Mouse (Mus musculus): ENCODE results near the gene Cygb.
"Not testable (repeated sequence)": the region's sequence is repeated elsewhere in the genome, so short reads cannot be mapped to it uniquely, and the experiment has no call there.

Cygb gene

DNA sequence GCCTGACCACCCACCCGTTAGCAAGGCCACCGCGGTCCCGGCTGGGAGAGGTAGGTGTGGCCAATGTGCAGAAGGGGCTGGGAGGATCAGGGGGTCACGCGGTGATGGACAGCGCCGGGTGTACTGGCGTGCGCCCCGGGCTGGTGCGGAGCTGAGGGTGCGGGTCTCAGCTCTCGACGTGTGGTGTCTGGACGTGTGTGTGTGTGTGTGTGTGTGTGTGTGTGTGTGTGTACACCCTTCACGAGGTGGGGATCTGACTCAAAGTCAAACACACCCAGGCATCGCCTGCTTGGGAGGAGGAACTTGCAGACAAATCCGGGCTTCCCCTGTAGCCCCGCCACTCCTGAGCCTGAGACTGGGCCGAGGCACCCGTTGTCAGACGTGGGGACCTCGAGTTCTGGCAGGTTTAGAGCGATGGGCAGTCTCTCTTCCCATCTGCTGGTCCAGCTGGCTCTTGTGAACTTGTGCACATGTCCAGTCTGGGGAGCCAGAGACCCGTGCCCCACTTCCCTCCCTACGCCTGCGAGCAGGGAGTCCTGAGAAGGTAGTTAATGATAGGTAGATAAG lies at the start of gene Cygb:
Cygb (minus strand) TSS at position 59 of the 567 bp plus-strand sequence.
- in situ Hi-C loops (cut with MboI, MseI): no loop called here

DNA sequence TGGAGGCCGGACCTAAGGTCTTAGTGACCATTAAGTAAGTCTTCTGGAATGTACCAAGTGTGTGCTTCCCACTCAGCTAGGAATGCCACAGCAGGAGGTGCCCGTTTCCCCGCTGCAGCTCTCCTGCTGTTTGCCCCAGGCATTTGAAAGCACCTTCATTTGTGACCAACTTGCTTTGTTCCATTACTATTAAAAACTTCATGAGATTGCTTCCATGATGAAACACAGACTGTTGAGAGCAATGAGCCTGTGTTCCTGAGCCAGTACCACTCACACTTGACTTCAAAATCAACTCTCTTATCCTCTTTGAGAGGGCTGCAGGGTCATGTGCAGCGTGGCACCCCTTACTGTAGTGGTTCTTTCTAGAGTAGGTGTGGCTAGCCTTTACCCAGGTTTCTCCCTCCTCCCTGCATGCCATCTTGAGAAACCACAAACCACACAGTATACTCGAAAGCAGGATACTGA lies 47.3 kb upstream of the Cygb start:
- in situ Hi-C loops (cut with MboI, MseI): no loop called here

DNA sequence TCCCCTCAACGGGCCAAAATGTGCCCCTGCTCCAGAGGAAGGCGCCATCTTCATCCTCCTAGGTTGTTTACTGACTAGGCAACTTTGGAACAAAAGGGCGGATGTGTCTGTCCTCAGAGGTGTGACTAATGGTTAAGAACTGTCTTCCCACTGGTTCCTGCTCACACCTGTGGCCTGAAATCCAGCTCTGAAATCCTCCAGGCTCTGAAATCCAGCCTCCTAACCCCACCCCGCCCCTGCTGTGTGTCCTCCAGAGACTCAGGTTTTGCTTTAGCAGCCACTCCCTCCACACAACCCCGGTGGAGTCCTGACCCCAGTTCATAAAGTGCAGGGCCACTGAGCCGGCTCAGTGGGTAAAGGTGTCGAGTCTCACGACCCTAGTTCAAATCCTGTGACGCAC lies 43.4 kb upstream of the Cygb start:
- in situ Hi-C loops (cut with MboI, MseI): no loop called here

DNA sequence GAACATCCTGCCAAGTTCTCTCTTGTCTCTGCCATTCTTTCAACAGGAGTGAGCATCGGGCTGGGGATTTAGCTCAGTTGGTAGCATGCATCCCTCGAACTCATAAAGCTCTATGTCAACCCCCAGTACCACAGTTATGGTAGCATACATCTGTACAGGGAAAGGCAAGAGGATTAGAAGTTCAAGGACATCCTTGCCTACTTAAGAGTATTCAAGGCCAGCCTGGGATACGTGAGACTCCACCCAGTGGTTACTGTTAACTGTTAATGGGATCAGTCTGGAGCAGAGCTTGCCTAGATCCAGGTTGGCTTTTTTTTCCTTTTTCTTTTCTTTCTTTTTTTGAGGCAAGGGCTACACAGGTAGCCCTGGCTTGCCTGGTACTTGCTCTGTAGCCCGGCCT lies 42.3 kb upstream of the Cygb start:
- in situ Hi-C loops (cut with MboI, MseI): no loop called here

DNA sequence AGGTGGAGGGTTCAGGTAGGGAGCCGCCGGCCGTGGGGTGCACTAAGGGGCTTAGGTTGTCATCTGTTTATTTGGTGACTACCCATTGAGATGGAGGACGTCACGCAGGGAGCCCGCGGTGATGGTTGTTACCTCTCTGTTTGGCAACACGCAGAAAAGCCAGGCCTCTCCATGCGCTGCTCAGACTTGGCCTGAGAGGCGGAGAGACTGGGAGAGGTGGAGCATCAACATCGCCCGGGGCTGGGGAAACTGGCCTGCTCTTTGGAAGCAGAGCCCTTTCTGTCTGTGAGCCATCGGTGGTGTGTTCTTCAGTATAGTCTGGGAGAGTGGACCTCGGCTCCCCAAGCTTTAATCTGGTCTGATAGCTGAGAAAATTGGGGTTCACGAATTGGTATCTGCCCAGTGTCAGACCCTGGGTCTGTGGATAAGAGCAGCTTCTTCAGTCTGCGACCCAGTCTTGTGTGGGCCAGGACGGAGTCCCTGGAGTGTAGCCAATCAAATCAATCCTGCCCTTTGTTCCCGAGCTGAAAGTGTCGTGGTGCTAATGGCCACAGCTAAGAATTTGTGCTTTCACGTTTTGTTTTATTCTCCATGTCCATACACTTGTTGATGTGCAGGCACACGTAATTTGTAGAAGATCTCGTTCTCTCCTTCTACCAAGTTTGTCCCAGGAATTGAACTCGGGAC lies 41.2 kb upstream of the Cygb start:
- in situ Hi-C loops (cut with MboI, MseI): no loop called here

DNA sequence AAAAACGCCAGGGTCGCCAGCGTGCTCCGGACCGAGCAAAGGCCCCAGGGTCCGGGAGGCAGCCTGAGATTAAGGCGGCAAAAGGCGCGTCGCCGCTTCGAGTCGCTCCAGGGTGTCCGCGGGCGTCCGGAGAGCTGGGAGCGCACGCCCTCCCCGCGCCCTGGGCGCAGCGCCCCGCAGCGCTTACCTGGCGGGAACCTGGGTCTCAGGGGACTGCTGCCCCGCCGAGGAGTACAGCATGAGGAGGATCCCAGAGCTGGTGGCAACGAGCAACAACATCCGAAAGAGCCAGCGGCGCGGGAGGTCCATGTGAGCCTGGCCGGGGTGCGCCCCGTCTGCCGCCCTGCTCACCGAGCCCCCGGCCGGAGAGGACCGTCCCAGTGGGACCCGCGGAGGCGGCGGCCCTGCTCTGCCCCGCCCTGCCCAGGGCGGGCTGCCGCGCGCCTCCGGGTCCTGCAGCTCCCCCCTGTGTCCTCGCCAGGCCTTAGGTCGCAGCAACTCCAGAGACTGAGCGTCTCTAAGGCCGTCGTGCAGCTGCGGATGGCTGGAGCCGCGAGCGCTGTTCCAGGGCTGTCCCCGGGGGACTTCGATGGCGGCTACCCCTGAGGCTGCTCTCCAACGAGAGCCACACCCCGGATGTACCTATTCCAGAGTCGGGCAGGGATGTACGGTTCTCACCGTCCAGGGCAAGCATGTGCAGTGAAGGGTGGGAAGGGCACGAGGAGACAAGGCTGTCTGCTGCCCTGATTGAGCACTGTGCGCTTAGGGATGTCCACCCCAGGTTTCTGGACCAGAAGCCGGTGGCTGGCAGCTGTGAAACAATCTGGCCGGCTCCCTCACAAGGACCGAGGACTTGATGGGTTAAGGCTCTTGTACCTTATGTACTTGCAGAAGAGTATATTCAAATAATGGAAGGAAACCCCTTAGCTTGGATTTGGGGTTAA lies 40.4 kb upstream of the Cygb start:
- in situ Hi-C loops (cut with MboI, MseI): no loop called here

DNA sequence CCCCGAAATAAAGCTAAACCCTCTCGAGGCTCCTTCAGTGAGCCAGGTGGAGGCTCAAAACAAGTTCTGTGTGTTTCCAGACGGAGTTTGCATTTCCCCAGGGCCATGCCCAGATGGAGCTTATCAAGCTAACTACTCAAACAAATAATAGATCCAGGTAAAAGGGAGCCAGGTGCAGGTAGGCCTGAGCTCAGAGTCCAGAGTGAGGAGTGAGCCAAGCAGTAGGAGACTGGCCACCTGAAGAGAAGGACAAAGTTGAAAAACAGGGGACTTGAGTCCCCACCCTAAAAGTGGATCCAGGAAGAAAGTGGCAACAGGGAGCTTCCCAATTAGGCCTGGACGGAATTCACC lies 39.8 kb upstream of the Cygb start:
- in situ Hi-C loops (cut with MboI, MseI): no loop called here

DNA sequence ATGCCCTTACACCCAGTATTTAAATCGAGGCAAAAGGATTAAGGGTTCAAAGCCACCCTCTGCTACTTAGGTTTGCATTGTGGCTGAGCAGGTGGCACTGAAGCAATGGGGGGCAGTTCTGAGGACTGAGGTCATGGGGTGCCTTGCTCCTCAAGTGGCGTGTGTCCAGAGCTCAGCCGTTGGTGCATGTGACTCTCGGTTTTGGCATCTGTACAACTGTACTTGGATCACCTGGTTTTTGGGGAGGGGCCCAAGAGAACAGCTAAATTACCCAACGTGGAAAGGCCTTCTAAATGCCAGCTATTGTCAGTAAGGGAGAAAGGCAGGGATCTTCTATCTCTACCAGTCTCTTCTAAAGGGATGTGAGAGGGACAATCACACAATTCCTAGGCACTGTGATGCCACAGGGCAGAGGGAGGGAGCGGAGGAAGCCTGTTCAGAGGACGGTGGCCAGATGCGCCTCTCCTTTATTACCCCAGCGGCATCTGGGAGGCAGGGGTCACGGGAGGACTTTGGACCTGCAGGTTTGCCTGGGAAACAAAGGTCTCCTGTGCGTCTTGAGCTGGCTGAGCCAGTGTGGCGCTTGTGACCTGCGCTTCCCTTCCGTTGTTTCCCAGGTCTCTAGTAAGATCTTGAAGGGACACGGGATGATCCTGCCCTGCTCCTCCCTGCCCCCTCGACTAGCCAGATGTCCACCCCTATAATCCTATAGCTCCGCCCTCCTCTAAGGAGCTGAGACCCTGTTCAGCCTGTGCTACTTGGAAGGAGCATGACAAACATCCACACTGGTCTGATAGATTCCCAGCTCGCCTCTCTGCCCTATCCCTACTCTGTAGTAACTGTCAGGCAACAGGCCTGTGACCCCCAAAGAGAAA lies 36.8 kb upstream of the Cygb start:
- in situ Hi-C loops (cut with MboI, MseI): no loop called here

DNA sequence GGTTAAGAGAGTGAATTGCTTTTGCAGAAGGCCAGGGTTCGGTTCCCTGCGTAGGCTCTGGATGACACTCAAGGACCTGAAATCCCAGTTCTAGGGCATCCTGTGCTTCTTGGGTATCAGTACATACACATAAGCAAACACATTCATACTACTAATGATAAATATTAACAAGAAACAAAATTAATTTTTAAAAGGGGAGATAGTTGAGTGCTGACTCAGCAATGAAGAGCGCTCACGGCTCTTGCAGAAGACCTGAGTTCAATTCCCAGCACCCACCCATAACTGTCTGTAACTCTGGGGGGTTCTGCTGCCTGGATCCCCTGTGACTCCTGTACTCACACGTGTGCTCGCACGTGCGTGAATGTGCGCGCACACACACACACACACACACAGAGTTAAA lies 35.5 kb upstream of the Cygb start:
- in situ Hi-C loops (cut with MboI, MseI): no loop called here

DNA sequence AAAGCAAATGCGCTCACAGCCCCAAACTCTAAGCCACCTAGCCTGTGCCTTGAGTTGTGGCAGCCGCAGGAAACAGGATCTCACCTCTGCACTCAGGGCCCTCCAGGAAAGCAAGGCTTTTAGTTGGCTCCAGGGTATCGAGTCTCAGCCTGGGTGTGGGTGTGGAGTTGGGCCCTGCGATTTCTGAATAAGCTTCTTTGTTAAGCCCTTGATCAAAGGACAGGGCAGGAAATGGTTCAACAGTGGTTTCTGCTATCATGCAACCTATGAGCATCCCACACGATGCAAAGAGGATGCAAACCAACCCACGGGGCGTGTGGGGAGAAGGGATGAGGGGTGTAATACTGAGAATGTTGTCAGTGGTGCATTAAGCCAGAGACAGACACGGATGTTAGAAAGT lies 33.8 kb upstream of the Cygb start:
- in situ Hi-C loops (cut with MboI, MseI): no loop called here

DNA sequence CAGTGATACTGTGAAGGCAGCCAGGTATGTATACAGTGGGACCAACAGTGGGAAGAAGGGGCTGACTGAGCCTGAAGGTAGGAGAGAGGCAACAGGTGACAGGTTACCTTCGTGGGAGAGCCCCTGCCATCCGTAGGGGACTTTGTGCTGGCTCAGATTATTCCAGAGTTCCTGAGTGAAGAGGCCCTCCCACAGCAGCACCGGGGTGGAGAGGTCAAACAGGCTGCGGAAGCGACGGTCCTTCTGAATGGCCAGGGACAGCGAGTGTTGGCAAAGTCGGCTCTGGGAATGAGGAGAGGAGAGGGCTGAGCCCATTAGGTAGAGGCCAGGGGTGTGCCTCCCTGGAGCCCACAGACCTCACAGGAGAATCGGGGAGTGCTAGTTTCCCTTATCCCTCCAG lies 31.6 kb upstream of the Cygb start:
- in situ Hi-C loops (cut with MboI, MseI): no loop called here

DNA sequence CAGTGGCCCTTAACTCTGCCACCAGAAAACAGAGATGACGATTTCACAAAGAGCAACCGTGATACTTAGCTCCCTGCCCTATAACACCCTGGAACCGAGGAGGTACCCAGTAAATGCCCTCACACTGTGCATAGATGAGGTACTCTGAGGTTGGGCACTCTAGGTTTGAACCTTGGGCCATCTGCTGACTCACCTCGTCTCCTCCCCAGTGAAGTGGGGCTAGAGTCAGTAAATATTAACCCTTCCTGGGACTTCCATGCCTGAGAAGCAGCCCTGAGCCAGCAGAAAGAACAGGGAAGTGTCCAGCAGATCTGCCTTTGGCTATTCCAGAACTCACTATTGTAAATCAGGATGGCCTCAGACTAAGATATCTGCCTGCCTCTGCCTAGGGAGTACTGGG lies 29.7 kb upstream of the Cygb start:
- in situ Hi-C loops (cut with MboI, MseI): no loop called here

DNA sequence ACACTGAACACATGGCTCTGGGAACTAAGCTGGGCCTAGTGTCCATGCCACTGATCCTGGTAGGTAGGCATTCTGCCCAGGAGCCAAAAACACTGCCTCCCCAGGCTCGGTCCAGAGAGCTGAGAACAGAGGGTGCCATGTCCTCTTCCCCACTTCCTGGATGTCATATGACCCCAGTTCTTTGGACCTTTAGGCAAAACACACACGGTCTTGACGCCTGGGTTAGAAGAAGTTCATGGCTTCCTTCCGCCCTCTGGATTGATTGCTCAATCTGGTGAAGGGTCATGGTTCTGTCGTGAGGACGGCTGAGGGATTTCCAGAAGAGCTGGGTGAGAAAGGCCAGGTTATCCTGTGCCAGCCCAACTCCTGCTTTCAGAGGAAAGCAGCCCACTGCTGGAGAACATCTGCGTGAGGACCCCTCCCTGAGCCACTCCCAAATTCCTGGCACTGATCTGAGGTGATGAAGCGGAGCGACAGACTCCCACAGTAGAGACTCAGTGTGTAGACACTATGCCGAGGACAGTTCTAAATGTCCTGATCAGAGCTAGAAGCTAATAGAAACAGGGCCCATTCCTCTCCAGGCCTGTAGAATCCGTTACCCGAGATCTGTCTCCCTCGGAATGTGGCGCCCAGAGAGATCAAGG lies 28.5 kb upstream of the Cygb start:
- in situ Hi-C loops (cut with MboI, MseI): no loop called here

DNA sequence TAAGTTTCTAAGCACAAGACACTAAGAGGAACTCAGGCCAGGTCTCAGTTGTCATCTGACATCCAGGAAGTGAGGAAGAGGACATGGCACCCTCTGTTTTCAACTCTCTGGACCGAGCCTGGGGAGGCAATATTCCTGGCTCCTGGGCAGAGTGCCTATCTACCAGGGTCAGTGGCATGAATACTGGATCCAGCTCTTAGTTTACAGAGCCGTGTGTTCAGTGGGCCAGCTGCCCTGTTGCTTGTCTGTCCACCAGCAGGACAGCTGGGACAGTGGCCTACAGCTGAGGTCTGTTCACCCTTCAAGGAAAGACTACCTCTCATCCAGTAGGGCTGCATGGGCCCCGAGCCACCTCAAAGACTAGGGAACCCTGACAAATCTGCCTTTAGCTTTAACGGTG lies 27.0 kb upstream of the Cygb start:
- in situ Hi-C loops (cut with MboI, MseI): no loop called here

DNA sequence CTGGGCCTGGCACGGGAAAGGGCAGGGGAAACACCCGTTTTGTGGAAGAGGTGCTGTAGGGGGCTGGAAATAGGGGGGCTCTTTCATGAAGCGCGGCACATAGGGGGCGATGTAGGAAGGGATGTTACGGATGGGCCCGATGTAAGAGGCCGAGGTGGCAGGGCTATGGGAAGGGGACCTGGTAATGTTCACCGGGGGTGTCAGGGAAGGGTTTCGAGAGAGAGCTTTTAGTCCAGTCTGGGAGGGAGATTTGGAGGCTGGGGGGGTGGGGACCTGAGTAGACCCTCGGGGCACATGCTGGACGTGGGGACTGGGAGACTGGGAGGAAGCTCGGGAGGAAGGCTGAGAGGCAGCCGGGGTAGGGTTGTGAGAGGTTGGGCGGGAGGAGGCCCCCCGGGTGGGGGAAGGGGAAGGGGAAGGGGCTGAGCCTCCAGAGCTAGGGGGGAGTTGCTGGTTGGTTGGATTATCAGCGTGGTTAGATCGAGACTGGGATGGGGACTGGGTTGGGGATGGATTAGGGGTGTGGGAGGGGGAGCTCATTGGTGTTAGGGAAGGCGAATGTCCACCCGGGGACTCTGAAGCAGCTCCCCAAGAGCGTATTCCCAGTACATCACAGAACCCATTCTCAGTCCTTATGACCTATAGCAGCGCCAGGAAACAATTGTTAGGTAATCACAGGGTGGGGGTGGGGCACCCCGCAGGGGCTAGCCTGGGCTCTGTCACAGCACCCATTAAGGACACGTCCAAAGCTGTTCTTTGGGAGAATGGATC lies 26.4 kb upstream of the Cygb start:
- in situ Hi-C loops (cut with MboI, MseI): no loop called here

DNA sequence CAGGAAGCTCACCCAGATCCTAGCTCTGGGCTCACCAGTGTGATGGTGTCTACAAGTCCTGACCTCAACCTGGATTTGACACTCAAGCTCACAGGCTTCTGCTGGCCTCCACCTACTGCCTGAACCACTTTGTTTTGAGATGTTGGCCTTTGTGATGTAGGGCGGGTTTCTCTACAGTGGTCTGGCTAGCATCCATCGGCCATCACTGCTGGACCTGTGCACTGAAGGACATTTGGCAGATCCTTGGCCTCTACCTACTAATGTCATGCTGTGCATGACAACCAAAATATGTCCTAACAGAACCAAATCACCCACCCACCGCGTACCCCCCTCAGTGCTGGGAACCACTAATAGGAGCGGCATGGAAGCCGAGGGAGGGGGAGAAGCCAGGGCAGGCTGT lies 25.0 kb upstream of the Cygb start:
- in situ Hi-C loops (cut with MboI, MseI): no loop called here

DNA sequence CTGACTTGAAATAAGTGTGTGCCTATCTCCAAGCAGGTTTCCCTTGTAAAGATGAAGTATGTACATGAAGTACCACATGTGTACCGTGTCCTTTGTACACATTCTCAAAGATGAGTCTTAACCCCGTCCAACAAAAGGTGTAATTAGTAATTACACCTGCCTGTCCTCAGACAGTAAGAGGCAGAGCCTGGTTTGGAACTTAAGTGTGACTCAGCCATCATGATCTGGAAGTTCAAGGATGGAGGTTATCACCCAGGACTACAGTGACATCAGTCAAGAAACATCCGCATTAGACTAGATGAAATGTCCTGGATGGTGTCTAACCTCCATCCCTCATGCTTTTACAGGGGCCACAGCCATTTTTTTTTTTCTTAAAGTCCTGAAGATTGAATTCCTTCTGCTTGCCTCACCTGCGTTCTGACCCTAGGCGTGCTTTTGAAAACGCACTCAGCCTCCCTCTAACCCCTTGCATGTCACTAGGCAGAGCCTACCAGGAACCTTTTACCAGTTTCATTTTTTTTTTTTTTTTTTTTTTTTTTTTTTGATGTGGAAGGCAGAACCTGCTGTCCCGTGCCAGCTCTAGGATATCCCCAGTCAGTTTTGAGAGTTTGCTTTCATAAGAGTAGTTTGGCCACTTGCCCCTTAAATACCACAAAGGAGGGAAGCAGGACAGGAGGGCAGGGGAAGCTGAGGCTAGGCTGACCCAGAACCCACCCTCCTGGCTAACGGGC lies 23.8 kb upstream of the Cygb start:
- in situ Hi-C loops (cut with MboI, MseI): no loop called here

DNA sequence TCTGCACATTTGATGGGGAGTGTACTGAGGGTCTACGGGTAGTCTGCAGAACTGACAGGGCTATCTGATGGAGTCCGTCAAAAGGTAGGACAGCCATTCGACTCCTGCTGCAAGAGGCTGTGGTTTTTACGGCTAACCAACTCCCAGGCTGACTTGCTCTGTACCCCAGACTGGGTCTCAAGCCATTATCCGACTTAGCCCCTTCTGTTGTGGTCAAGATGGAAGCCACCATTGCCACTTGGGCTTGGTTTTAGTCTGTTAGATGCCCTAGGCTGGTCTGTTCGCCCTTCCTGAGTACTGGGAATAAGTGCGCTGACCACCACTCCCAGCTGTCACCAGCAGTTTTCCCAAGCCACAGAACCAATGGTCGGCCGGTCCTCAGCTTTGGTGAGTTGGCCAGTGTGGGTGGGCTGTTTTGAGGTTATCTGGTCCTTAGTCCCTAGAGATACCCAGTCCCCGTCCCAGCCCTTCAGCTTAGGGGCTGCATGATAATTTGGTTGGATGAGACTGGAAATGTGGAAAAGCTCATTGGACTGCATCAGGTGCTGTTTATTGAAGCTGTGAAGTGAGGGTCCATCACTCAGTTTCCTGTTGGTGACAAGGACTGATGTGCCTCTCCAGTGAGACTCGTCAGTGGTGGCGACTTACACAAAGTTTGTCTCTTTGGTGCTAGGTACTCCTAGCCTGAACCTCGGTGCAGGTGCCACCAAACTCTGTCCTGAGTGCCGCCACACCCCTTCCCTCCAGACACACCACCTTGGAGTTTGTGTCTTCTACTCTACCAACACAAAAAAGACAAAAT lies 22.3 kb upstream of the Cygb start:
- in situ Hi-C loops (cut with MboI, MseI): no loop called here

DNA sequence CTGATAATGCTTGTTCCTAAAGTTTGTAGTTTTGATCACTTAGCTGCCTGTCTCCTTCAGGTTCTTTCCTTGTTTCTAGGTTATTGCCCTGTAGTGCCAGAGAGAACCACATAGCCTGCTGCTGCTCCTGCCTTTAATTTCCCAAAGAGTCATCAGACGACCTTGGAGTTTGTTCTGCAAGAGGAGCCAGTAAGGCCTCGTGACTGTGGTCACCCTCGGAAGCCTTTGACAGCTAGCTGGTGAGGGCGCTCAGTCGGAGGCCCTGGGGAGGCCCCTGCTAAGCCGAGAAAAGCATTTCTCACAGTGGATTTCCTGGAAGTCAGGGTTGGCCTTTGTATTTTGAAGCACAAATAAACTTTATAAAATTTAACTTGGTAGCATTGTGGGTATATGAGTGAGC lies 21.3 kb upstream of the Cygb start:
- in situ Hi-C loops (cut with MboI, MseI): not testable (repeated sequence)

All from T-helper 1 cell (primary cell).